Mouse (Mus musculus) liver, embryonic 14.5 days (tissue): Measurements from ENCODE around the gene Nrp2. TPM values are rescaled to one million over a fixed set of nuclear protein-coding genes. Genes with fewer than 3 reads are reported as not detected.
A peak's percentile ranks its signal among the peaks of the same experiment; 100 is the strongest.

ENCODE experiments used
- ATAC-seq: fragments of 200-750 bp; cut with Nextera tagmentation; 2 replicates; pipeline ENCODE4 v1.8.0; 2017; ENCODE audit warnings: moderate number of reproducible peaks, mild to moderate bottlenecking, moderate library complexity; ENCODE audit not compliant: insufficient read depth
- DNase-seq, 3 experiments: peaks; one replicate each; pipeline ENCODE4 v3.0.0-alpha.2; 2012 to 2013; ENCODE audit warnings: low read depth in 3 of 3, low spot score in 3 of 3
- H3K27ac ChIP-seq: fragments of 300-500 bp; sonication (generic); 2 replicates; pipeline ENCODE4 v1.5.1; 2014; ENCODE audit warnings: moderate library complexity, mild to moderate bottlenecking, control low read depth, inconsistent platforms
- H3K27me3 ChIP-seq: fragments of 300-500 bp; sonication (generic); 2 replicates; pipeline ENCODE4 v1.6.1; 2014; ENCODE audit warnings: mild to moderate bottlenecking, low read length, moderate library complexity; ENCODE audit not compliant: control insufficient read depth, insufficient read depth
- H3K36me3 ChIP-seq: fragments of 300-500 bp; sonication (generic); replicated peaks from 2 replicates; pipeline ENCODE4 v1.6.1; 2014; ENCODE audit warnings: low read depth; ENCODE audit not compliant: control insufficient read depth, insufficient read depth
- H3K4me1 ChIP-seq, 2 experiments: fragments of 200-500 bp in 1 of 2; fragments of 300-500 bp in 1 of 2; sonication (generic) in 1 of 2; replicated peaks; 2 replicates each; pipeline ENCODE4 v1.6.1; 2012 to 2014; ENCODE audit warnings: antibody characterized with exemption in 1 of 2, inconsistent platforms in 1 of 2, low read length in 1 of 2; ENCODE audit not compliant: control insufficient read depth in 2 of 2, insufficient read depth in 2 of 2
- H3K4me2 ChIP-seq: fragments of 300-500 bp; sonication (generic); 2 replicates; pipeline ENCODE4 v1.6.1; 2014; ENCODE audit warnings: low read depth, mild to moderate bottlenecking, control low read depth, moderate library complexity
- H3K4me3 ChIP-seq, 2 experiments: fragments of 200-500 bp in 1 of 2; fragments of 300-500 bp in 1 of 2; sonication (generic) in 1 of 2; 2 replicates each; pipeline ENCODE4 v1.5.1; 2012 to 2014; ENCODE audit warnings: low read depth in 2 of 2, low read length in 2 of 2, mild to moderate bottlenecking in 2 of 2, control low read depth in 1 of 2, inconsistent platforms in 1 of 2, moderate library complexity in 1 of 2; ENCODE audit not compliant: insufficient read depth in 1 of 2
- H3K9ac ChIP-seq: fragments of 300-500 bp; sonication (generic); replicated peaks from 2 replicates; pipeline ENCODE4 v1.6.1; 2014; ENCODE audit warnings: mild to moderate bottlenecking, control low read depth, moderate library complexity
- H3K9me3 ChIP-seq: fragments of 300-500 bp; sonication (generic); 2 replicates; pipeline ENCODE4 v1.6.1; 2016; ENCODE audit warnings: low read length, mixed read lengths; ENCODE audit not compliant: control insufficient read depth
- CTCF ChIP-seq: IDR thresholded peaks from 2 replicates; pipeline ENCODE4 v1.5.1; 2016; ENCODE audit warnings: antibody characterized with exemption, low read depth, control low read depth
- EP300 ChIP-seq: IDR thresholded peaks from 2 replicates; pipeline ENCODE4 v1.6.1; 2016; ENCODE audit warnings: antibody characterized with exemption, low read depth
- WGBS: fragments of 180-500 bp; shearing (Covaris S2); extraction: QIAGEN DNeasy Blood & Tissue Kit; methylation state at CpG from one replicate; pipeline ENCODE4 v1.1.7; 2014; ENCODE audit not compliant: insufficient replicate concordance; 5-methylcytosine and 5-hydroxymethylcytosine counted together
- polyA plus RNA-seq, 2 experiments: library from polyadenylated mRNA; depleted of rRNA in 1 of 2; stranded (reverse) in 1 of 2; unstranded in 1 of 2; fragments of >200 nt; fragmentation: Nextera tagmentation in 1 of 2; extraction: Ambion mirVana in 1 of 2; gene quantifications; 2 replicates each; pipeline versions ENCODE4 v1.2.1 to v1.2.3; 2012 to 2014

Gene Nrp2
- polyA plus RNA-seq, 2 experiments: 0.32 to 0.76 TPM

GRCm38 (mm10) chr1:62795307-62796037, 92.4 kb downstream of the Nrp2 start:
- 43% methylated on average over 28 of the region's 28 CpGs for WGBS
- no peak for ATAC-seq
- no peak overlapping the region for H3K9ac ChIP-seq

GRCm38 (mm10) chr1:62796038-62796647, 93.1 kb downstream of the Nrp2 start:
- H3K27ac ChIP-seq: no peak overlapping the region
- WGBS: 57% methylated on average over 9 of the region's 9 CpGs
- TF ChIP-seq CTCF: no peak
- peaks cover 13 to 16% of the 10 kb centered on the region in 2 experiments for H3K4me1 ChIP-seq
- no peaks in the 10 kb centered on the region for H3K9me3 ChIP-seq
- H3K4me3 ChIP-seq: peak overlapping the region in 1 of 2 experiments; percentile 20; a peak in 3 of 4 replicates
- DNase-seq (no peak), ATAC-seq (no peak)
- no peak overlapping the region for H3K9ac ChIP-seq
- peak overlapping the region; percentile 44 for H3K4me2 ChIP-seq
- H3K36me3 ChIP-seq: no peaks in the 10 kb centered on the region
- H3K27me3 ChIP-seq: no peaks in the 10 kb centered on the region

More at GRCm38 (mm10) chr1:62795307-62796037, 92.4 kb downstream of the Nrp2 start:
- peak overlapping the region; percentile 44 for H3K4me2 ChIP-seq
- TF ChIP-seq CTCF (peak; percentile 65), EP300 (no peak)
- H3K36me3 ChIP-seq: no peaks in the 10 kb centered on the region
- no peaks in the 10 kb centered on the region for H3K27me3 ChIP-seq
- H3K9me3 ChIP-seq: no peaks in the 10 kb centered on the region
- peak overlapping the region; percentile 20 to 43 for H3K4me3 ChIP-seq
- no peak overlapping the region for H3K27ac ChIP-seq
- peaks cover 8 to 10% of the 10 kb centered on the region in 2 experiments for H3K4me1 ChIP-seq
- no peak for DNase-seq

DNA sequence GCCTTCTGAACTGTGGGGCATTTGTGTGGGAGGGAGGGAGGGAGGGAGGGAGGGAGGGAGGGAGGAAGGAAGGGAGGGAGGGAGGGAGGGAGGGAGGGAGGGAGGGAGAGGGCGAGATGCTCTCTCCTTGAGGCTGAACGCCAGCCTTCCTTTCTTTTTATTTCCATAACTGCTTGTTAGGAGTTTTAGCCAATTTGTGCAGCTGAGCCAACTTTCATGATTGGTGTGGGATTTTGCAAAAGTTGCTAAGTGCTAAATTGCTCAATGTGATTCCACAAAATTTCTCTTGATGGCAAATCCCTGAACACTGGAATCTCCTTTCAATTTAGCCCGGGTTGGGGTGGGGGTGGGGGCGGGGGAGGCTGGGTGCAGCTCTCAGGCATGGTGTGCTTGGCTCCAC, 96.3 kb downstream of the Nrp2 start:
- Histone ChIP-seq H3K4me2 (no peak overlapping the region), H3K36me3 (no peaks in the 10 kb centered on the region), H3K27me3 (no peaks in the 10 kb centered on the region), H3K9me3 (no peaks in the 10 kb centered on the region), H3K4me1 (peaks cover 19 to 39% of the 10 kb centered on the region in 2 experiments), H3K9ac (no peak overlapping the region), H3K27ac (no peak overlapping the region), H3K4me3 (no peak overlapping the region)
- ATAC-seq (no peak), DNase-seq (no peak)
- whole genome bisulfite sequencing: 49% methylated on average over 4 of the region's 4 CpGs
- no peak for TF ChIP-seq EP300

GRCm38 (mm10) chr1:62800351-62800750, 97.3 kb downstream of the Nrp2 start:
- Histone ChIP-seq H3K4me3 (no peak overlapping the region), H3K4me1 (peaks cover 19 to 39% of the 10 kb centered on the region in 2 experiments), H3K27me3 (no peaks in the 10 kb centered on the region), H3K9ac (no peak overlapping the region; the same call in 1 of the 2 replicates), H3K36me3 (no peaks in the 10 kb centered on the region), H3K9me3 (no peaks in the 10 kb centered on the region), H3K27ac (peak overlapping the region; percentile 44), H3K4me2 (peak overlapping the region; percentile 21; the same call in 1 of the 2 replicates)
- DNase-seq (peak; percentile 57 to 60 (median 57)), ATAC-seq (peak; percentile 92)
- TF ChIP-seq CTCF (no peak), EP300 (peak; percentile 87)
- WGBS: 19% methylated on average over 5 of the region's 5 CpGs

GRCm38 (mm10) chr1:62801429-62801828, 98.3 kb downstream of the Nrp2 start:
- Histone ChIP-seq H3K27me3 (no peaks in the 10 kb centered on the region), H3K4me2 (no peak overlapping the region), H3K36me3 (no peaks in the 10 kb centered on the region), H3K4me1 (peaks cover 19 to 37% of the 10 kb centered on the region in 2 experiments), H3K4me3 (no peak overlapping the region), H3K9me3 (no peaks in the 10 kb centered on the region), H3K9ac (no peak overlapping the region), H3K27ac (no peak overlapping the region)
- TF ChIP-seq EP300 (no peak), CTCF (no peak)
- DNase-seq (no peak), ATAC-seq (no peak)
- WGBS: 61% methylated on average over 4 of the region's 4 CpGs
